29 mouse cellular contexts compared by ENCODE assay signal in the genomic region with DNA sequence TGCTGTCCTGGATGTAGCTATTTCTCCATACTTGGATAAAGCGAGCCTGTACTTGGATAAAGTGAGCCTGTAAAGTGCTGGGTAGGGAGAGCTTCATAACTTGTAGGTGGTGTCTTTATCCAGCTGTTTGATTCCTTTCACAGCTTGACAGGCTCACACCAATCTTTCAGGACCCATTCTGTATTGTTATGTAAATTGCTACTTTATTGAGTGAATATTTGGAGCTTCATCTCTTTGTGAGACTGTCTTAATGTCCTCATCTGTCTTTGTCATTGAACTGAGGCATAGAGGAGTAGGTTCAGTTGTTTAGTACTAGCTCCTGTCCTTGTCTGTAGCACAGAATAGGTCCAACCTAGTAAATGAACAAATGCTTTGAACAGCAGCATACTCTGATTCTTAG. TPM values are rescaled to one million over a fixed set of nuclear protein-coding genes. Genes with fewer than 3 reads are reported as not detected.
"Had no signal": no experiment of that assay in that cellular context is flagged by ENCODE, and none has a peak within 500 bp of the region (broad histone marks: within the 10 kb centered on the region; RNA-seq: fewer than 3 reads in every experiment).

No protein-coding gene starts in this region.

- H3K4me3 ChIP-seq: gastrocnemius, adult 2 months; heart, embryonic 10.5 days; heart, embryonic 12.5 days; hindbrain, embryonic 10.5 days; hindbrain, embryonic 12.5 days; intestine, embryonic 15.5 days; layer of hippocampus, adult 2 months; left cerebral cortex, adult 2 months; limb, embryonic 13.5 days; limb, embryonic 15.5 days; liver, embryonic 12.5 days had no signal

- H3K9me3 ChIP-seq: heart, embryonic 10.5 days; heart, embryonic 12.5 days; hindbrain, embryonic 10.5 days; hindbrain, embryonic 12.5 days; intestine, embryonic 15.5 days; limb, embryonic 13.5 days; limb, embryonic 15.5 days; liver, embryonic 12.5 days had no signal

- H3K27ac ChIP-seq: gastrocnemius, adult 2 months; heart, embryonic 10.5 days; hindbrain, embryonic 10.5 days; hindbrain, embryonic 12.5 days; hindbrain, embryonic 14.5 days; intestine, embryonic 15.5 days; layer of hippocampus, adult 2 months; left cerebral cortex, adult 2 months; limb, embryonic 13.5 days; limb, embryonic 15.5 days; liver, embryonic 12.5 days; liver, embryonic 14.5 days had no signal

- DNase-seq: gastrocnemius, adult 2 months; gastrocnemius, postnatal 10 days; gastrocnemius, postnatal 25 days; heart, adult 18-20 months; heart, postnatal 14 days; heart, postnatal 36 days; kidney, adult 18-20 months; kidney, adult 8-10 months; kidney, postnatal 10 days; kidney, postnatal 25 days; kidney, postnatal 4 days had no signal

- H3K9ac ChIP-seq: heart, embryonic 12.5 days; hindbrain, embryonic 12.5 days; hindbrain, embryonic 14.5 days; intestine, embryonic 15.5 days; limb, embryonic 13.5 days; limb, embryonic 15.5 days; liver, embryonic 12.5 days; liver, embryonic 14.5 days had no signal

- H3K4me1 ChIP-seq: heart, embryonic 10.5 days; heart, embryonic 12.5 days; intestine, embryonic 15.5 days; limb, embryonic 13.5 days; limb, embryonic 15.5 days; liver, embryonic 12.5 days had no signal

RNA-seq across cellular contexts. Expression of a gene that starts 11.6 kb away (rescaled TPM):
- total RNA-seq: gastrocnemius, adult 2 months; gastrocnemius, postnatal 10 days; gastrocnemius, postnatal 25 days; heart, adult 18-20 months; heart, postnatal 14 days; layer of hippocampus, postnatal 10 days; left cerebral cortex, adult 2 months; left cerebral cortex, postnatal 14 days; left cerebral cortex, postnatal 36 days had no signal

RNA-seq across cellular contexts. Expression of a gene that starts 54.1 kb away (rescaled TPM):
- total RNA-seq: gastrocnemius, adult 2 months; gastrocnemius, postnatal 10 days; gastrocnemius, postnatal 25 days; heart, adult 18-20 months; heart, adult 8-10 months; heart, postnatal 14 days; heart, postnatal 36 days; layer of hippocampus, adult 2 months; layer of hippocampus, postnatal 10 days; layer of hippocampus, postnatal 25 days; left cerebral cortex, adult 2 months; left cerebral cortex, postnatal 14 days; left cerebral cortex, postnatal 36 days; liver, adult 2 months had no signal
